Mouse (Mus musculus): ENCODE measurements around the gene Gata3. TPM values are rescaled to one million over a fixed set of nuclear protein-coding genes. Genes with fewer than 3 reads are reported as not detected.

The Gata3 gene
- polyA plus RNA-seq, 2 experiments = 6.9 to 29.4 TPM

- no peak for TF ChIP-seq POLR2A (IDR thresholded peaks at IDR 0.05; ENCODE audit: borderline replicate concordance, extremely low read depth, insufficient read depth, insufficient read length)
- no peak overlapping the region for H3K4me2 ChIP-seq (replicated peaks; ENCODE audit: low read depth, low read length, severe bottlenecking)
- WGBS = 32% methylated on average over 6 of the region's 6 CpGs
- no peak for DNase-seq (ENCODE audit: low spot score)
- H3K36me3 ChIP-seq (ENCODE audit: control insufficient read depth, insufficient read depth, low read length) = no peaks in the 10 kb centered on the region
- H3K27ac ChIP-seq (replicated peaks; ENCODE audit: low read depth, low read length) = no peak overlapping the region
- ATAC-seq (ENCODE audit: low FRiP score, low read depth) = no peak
- peaks cover 75% of the 10 kb centered on the region for H3K27me3 ChIP-seq (ENCODE audit: control insufficient read depth, insufficient read depth, low read length)
- H3K4me3 ChIP-seq (replicated peaks; ENCODE audit: low read length) = no peak overlapping the region
- no peaks in the 10 kb centered on the region; the same call in 1 of the 2 replicates for H3K4me1 ChIP-seq (ENCODE audit: control insufficient read depth, insufficient read depth, low read length)
- no peaks in the 10 kb centered on the region for H3K9me3 ChIP-seq (ENCODE audit: control insufficient read depth, low read length)
- no peak overlapping the region for H3K9ac ChIP-seq (ENCODE audit: low read depth, low read length, severe bottlenecking)
Measured at GRCm38 (mm10) chr2:9871798-9872197, 18.0 kb downstream of the Gata3 start.

- Histone ChIP-seq H3K27ac (replicated peaks; ENCODE audit: low read depth, low read length) (no peak overlapping the region), H3K9me3 (ENCODE audit: control insufficient read depth, low read length) (no peaks in the 10 kb centered on the region), H3K4me3 (replicated peaks; ENCODE audit: low read length) (no peak overlapping the region), H3K27me3 (ENCODE audit: control insufficient read depth, insufficient read depth, low read length) (peaks cover 71% of the 10 kb centered on the region), H3K4me2 (replicated peaks; ENCODE audit: low read depth, low read length, severe bottlenecking) (no peak overlapping the region), H3K9ac (ENCODE audit: low read depth, low read length, severe bottlenecking) (no peak overlapping the region), H3K4me1 (ENCODE audit: control insufficient read depth, insufficient read depth, low read length) (no peaks in the 10 kb centered on the region; the same call in 1 of the 2 replicates), H3K36me3 (ENCODE audit: control insufficient read depth, insufficient read depth, low read length) (no peaks in the 10 kb centered on the region)
- no peak for TF ChIP-seq POLR2A (IDR thresholded peaks at IDR 0.05; ENCODE audit: borderline replicate concordance, extremely low read depth, insufficient read depth, insufficient read length)
- DNase-seq (ENCODE audit: low spot score) (no peak), ATAC-seq (ENCODE audit: low FRiP score, low read depth) (no peak)
- WGBS = 32% methylated on average over 4 of the region's 4 CpGs
Measured at GRCm38 (mm10) chr2:9871141-9871716, 18.6 kb downstream of the Gata3 start.

GRCm38 (mm10) chr2:9867092-9867825 is 22.6 kb downstream of the Gata3 start:
- H3K9me3 ChIP-seq (ENCODE audit: control insufficient read depth, low read length) = no peaks in the 10 kb centered on the region
- H3K36me3 ChIP-seq (ENCODE audit: control insufficient read depth, insufficient read depth, low read length) = no peaks in the 10 kb centered on the region
- no peak for DNase-seq (ENCODE audit: low spot score)
- TF ChIP-seq POLR2A (IDR thresholded peaks at IDR 0.05; ENCODE audit: borderline replicate concordance, extremely low read depth, insufficient read depth, insufficient read length) = no peak
- H3K27me3 ChIP-seq (ENCODE audit: control insufficient read depth, insufficient read depth, low read length) = peaks cover 31% of the 10 kb centered on the region; the same call in 1 of the 2 replicates
- H3K4me3 ChIP-seq (replicated peaks; ENCODE audit: low read length) = no peak overlapping the region
- H3K4me2 ChIP-seq (replicated peaks; ENCODE audit: low read depth, low read length, severe bottlenecking) = no peak overlapping the region
- no peak overlapping the region for H3K9ac ChIP-seq (ENCODE audit: low read depth, low read length, severe bottlenecking)
- H3K4me1 ChIP-seq (ENCODE audit: control insufficient read depth, insufficient read depth, low read length) = no peaks in the 10 kb centered on the region
- WGBS = 48% methylated on average over 12 of the region's 12 CpGs
- no peak for ATAC-seq (ENCODE audit: low FRiP score, low read depth)
- no peak overlapping the region for H3K27ac ChIP-seq (replicated peaks; ENCODE audit: low read depth, low read length)

GRCm38 (mm10) chr2:9860698-9861097 is 29.1 kb downstream of the Gata3 start:
- H3K36me3 ChIP-seq (ENCODE audit: control insufficient read depth, insufficient read depth, low read length) = no peaks in the 10 kb centered on the region
- H3K4me3 ChIP-seq (replicated peaks; ENCODE audit: low read length) = no peak overlapping the region
- no peak for ATAC-seq (ENCODE audit: low FRiP score, low read depth)
- no peak overlapping the region for H3K9ac ChIP-seq (ENCODE audit: low read depth, low read length, severe bottlenecking)
- no peak overlapping the region for H3K27ac ChIP-seq (replicated peaks; ENCODE audit: low read depth, low read length)
- no peaks in the 10 kb centered on the region for H3K4me1 ChIP-seq (ENCODE audit: control insufficient read depth, insufficient read depth, low read length)
- TF ChIP-seq POLR2A (IDR thresholded peaks at IDR 0.05; ENCODE audit: borderline replicate concordance, extremely low read depth, insufficient read depth, insufficient read length) = no peak
- H3K9me3 ChIP-seq (ENCODE audit: control insufficient read depth, low read length) = no peaks in the 10 kb centered on the region
- DNase-seq (ENCODE audit: low spot score) = no peak
- no peak overlapping the region for H3K4me2 ChIP-seq (replicated peaks; ENCODE audit: low read depth, low read length, severe bottlenecking)
- 85% methylated on average over 5 of the region's 5 CpGs for WGBS
- H3K27me3 ChIP-seq (ENCODE audit: control insufficient read depth, insufficient read depth, low read length) = no peaks in the 10 kb centered on the region

GRCm38 (mm10) chr2:9855861-9856260 is 34.0 kb downstream of the Gata3 start:
- no peaks in the 10 kb centered on the region for H3K4me1 ChIP-seq (ENCODE audit: control insufficient read depth, insufficient read depth, low read length)
- no peaks in the 10 kb centered on the region for H3K36me3 ChIP-seq (ENCODE audit: control insufficient read depth, insufficient read depth, low read length)
- WGBS = 59% methylated on average over 4 of the region's 4 CpGs
- H3K9me3 ChIP-seq (ENCODE audit: control insufficient read depth, low read length) = no peaks in the 10 kb centered on the region
- TF ChIP-seq POLR2A (IDR thresholded peaks at IDR 0.05; ENCODE audit: borderline replicate concordance, extremely low read depth, insufficient read depth, insufficient read length) = no peak
- H3K4me3 ChIP-seq (replicated peaks; ENCODE audit: low read length) = no peak overlapping the region
- no peak overlapping the region for H3K9ac ChIP-seq (ENCODE audit: low read depth, low read length, severe bottlenecking)
- ATAC-seq (ENCODE audit: low FRiP score, low read depth) (no peak), DNase-seq (ENCODE audit: low spot score) (no peak)
- no peak overlapping the region for H3K27ac ChIP-seq (replicated peaks; ENCODE audit: low read depth, low read length)
- no peak overlapping the region for H3K4me2 ChIP-seq (replicated peaks; ENCODE audit: low read depth, low read length, severe bottlenecking)
- no peaks in the 10 kb centered on the region for H3K27me3 ChIP-seq (ENCODE audit: control insufficient read depth, insufficient read depth, low read length)
